Mouse (Mus musculus) heart, embryonic 12.5 days (tissue): Measurements from ENCODE around the gene Ccdc54. TPM values are rescaled to one million over a fixed set of nuclear protein-coding genes. Genes with fewer than 3 reads are reported as not detected.

Source experiments
- polyA plus RNA-seq: library from polyadenylated mRNA; unstranded; fragments of >200 nt; fragmentation: Nextera tagmentation; extraction: Ambion mirVana; gene quantifications from 2 replicates; pipeline ENCODE4 v1.2.1, GENCODE M21; 2016

Ccdc54 gene
- polyA plus RNA-seq, 1 experiment from 2014 or later, result not detected

Other genes with a start within 250 kb of the Ccdc54 start
- gene Bbx, start 158.8 kb downstream of the Ccdc54 start, polyA plus RNA-seq, result 37.7 and 39.5 TPM in 2 replicates